Mouse (Mus musculus) natural killer cell, adult 2 months (primary cell): Measurements from ENCODE around the gene Pnrc2.
A peak's percentile ranks its signal among the peaks of the same experiment; 100 is the strongest.

ENCODE experiments used
- DNase-seq, 2 experiments: peaks; one replicate each; pipeline ENCODE4 v3.0.0; 2022; ENCODE audit warnings: low spot score in 2 of 2

Gene Pnrc2

DNA sequence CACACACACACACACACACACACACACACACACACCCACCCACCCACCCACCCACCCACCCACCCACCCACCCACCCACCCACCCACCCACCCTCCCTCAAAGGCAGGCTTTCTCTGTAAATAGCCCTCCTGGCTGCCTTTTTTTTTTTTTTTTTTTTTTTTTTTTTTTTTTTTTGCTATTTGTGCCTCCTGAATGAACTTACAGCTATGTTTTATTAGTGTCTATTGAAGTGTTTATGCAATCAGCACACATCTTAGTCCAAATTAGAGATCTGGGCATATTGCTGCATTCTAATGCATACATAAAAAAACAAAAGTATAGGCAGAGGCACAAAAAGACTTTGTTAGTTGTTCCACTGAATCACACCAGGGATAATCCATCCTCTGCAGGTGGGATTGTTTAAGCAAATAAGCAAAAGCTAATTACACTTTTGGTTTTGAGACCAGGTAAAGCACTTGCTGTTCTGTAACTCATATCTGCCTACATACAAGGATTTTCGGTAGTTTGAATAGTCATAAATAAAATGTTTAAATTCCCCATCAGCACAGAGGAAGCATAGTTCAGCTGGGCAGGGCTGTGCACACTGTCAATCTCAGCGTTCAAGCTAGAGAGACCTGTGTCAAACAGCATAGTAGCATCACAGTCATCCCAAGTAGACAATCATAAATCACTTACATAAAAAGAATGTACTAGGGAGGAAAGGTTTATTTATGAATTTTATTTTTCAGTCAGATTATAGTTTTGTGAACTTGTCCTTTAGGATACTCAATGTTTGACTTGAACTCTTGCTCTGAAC is 3.2 kb downstream of the Pnrc2 start:
- no peak for DNase-seq

DNA sequence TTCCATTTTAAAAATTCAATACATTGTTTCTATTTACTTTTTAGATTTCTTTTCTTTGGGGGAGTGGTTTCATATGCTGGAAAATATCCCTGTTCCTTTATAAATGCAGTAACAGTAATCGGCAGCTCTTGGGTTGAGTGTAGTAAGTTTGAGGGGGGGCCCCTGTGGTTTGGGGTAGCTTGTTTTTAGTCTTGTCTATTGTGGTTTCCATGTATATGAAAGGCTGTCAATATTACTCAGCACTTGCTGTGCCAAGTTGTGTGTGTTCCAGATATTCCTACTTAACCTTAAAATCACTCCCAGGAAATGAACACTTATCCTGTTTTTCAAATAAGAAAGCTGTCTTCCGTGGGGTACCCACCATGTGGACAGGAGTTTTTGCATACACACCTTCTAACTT is 4.7 kb downstream of the Pnrc2 start:
- no peak for DNase-seq

DNA sequence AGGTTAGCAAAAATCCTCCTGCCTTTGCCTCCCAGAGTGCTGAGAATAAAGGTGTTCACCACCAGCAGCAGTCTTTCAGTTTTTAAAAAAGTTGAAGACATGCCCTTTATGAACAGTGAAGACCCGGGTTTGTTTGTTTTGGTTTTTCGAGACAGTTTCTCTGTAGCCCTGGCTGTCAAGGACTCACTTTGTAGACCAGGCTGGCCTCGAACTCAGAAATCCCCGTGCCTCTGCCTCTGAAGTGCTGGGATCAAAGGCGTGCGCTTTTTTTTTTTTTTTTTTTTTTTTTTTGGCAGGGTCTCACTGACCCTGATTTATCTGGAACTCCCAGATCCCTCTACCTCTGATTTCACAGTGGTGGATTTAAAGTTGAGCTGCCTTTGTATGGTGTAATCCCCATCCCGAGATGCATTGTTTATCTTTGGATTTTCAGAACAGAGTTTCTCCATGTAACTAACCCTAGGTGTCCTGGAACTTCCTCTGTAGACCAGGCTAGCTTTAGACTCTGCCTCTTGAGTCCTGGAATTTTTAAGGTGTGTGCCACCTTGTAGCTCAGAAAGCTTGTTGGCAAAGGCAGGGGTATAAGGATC is 16.0 kb downstream of the Pnrc2 start:
- DNase-seq: no peak

DNA sequence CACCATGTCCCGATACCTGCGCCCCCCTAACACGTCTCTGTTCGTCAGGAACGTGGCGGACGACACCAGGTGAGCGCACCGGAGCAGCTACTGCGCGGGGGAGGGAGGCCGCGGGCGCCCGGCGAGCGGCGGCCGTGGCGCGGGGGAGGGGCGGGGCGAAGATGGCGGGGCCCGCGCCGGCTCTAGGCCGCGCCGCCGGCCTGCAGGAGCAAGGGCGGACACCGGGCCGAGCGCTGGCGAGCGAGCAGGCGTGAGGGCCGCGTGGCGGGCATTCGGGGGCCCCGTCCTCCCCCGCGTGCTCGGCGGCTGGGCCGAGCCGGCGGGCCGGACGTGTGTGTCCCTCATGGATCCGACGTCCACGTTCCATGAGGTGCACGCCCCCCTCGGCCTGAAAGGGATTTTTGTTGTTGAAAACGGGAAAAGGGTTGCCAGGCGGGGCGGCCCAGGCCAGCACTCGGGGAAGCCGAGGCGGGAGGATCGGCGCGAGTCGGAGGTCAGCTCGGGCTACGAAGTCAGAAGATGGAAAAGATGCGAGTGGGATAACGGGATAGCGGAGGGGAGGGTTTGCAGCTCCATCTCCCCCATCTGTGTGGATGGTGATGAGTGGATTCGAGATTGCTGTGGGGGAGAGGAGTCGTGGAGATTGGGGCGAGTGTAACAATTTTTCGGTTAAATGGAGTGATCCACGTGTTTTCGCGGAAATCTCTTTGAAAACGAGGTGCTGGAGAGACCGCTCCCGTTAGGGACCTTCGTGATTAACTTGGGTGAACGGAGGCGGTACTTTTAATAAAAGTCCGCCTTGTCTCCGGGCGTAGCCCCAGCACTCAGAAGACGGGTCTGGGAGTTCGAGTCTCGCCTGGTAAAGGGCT is 17.2 kb downstream of the Pnrc2 start:
- DNase-seq: peak in 1 of 2 experiments; percentile 34

DNA sequence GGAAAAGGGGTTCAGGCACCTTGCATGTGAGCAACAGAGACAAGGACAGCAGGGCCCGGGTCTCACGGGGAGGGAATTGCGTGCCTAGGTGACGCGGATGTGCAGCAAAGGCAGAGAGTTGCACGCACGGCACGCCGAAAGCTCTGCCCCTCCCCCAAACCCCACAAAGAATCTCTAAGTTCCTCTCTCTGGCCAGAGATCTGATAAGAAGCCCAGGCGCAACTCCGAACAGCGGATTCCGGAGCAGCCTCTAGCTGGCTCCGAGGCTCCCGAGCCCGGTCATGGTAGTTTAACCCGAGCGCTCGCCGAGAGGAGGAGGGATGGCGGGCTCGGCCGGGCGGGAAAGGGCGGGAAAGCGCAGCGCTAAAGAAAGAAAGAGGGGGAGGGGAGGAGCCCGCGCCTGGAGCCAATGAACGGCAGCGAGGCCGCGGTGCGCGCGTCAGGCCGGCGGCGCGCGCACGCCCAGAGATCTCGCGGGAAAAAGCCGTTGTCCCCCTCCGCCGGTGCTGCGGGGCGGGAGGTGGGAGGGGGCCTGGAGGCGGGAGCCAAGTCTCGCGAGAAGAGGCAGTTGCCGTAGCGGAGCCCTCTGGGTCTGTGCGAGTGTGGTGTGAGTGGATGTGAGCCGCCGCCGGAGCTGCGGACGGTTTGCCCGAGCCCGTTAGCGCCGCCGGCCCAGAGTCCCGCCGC is 18.0 kb downstream of the Pnrc2 start, which contains the start of gene Srsf10:
Gene Srsf10, plus strand, starts transcription at position 212 of the 687 bp plus-strand sequence.
- peak; percentile 93 to 96 for DNase-seq

DNA sequence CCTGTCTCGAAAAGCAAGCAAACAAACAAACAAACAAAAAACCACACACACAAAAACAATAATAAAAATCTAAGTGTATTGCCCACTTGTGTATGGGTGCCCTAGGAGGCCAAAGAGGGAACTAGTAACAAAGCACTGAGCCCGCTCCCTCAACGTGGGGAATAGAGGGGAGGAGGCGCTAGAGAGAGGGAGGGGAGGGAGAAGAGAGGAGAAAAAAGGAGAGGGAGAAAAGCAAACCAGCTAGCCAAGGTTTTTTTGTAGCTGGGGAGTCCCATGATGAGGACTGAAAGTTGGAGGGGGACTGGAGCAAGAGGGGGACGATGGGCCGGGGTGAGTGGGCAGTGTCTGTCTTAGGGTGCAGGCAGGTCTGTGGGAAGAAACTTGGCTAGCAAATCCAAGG is 18.6 kb downstream of the Pnrc2 start:
- DNase-seq: no peak

DNA sequence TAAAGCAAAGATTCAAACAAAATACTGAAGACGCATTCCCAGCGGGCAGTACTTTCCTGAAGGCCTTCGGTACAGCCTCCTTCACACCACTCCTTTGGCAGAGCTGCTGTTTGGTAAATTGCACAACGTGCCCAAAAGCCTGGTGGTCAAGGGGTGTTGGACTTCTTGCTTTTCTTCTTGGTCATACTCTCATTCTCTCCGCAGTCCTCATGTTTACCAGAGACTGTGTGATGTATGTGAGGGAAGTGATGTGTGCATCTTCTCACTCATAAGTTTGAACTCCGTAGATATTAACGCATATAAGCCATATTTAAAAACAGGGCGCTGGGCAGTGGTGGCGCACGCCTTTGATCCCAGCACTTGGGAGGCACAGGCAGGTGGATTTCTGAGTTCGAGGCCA is 19.0 kb downstream of the Pnrc2 start:
- no peak for DNase-seq

DNA sequence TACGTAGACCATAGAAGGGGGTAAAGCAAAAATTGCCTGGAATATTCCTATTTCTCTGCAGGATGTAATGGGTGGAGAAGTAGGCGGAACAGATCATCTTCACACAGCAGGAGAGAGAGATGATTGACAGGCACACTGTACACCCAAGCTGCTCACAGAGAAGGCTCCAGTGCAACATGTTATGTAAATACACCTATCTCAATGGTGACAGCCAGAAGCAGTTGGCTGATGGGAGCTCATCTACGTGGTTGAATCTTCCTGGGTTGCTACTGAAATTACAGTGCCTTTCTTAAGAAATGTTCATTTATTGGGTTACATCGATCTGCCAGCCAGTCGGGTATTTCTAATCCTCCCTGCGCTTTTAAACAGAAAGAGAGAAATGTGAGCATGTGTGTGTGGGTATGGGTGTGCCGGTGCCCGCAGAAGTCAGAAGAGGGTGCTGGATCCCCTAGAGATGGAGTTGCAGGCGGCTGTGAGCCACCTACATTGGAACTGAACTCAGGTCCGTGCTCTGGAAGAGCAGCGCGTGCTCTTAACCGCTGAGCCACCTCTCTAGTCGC is 19.6 kb downstream of the Pnrc2 start:
- no peak for DNase-seq

DNA sequence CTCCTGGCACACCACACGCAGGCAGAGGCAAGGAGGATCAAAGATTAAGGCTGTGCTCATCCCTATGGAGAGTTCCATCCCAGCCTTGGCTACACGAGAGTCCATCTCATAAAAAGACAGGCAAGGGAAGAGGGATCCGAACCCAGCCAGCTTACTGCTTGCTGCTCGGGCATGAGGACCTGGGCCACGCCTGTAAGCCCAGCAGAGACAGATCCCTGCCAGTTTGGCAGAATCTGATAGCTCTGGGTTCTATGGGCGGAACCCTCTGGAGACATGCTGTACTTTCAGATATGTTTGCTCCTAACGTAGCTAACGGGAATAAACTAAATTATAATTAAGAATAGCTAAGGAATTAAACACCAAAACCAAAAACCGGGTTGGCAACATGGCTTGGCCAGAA is 21.7 kb downstream of the Pnrc2 start:
- no peak for DNase-seq

DNA sequence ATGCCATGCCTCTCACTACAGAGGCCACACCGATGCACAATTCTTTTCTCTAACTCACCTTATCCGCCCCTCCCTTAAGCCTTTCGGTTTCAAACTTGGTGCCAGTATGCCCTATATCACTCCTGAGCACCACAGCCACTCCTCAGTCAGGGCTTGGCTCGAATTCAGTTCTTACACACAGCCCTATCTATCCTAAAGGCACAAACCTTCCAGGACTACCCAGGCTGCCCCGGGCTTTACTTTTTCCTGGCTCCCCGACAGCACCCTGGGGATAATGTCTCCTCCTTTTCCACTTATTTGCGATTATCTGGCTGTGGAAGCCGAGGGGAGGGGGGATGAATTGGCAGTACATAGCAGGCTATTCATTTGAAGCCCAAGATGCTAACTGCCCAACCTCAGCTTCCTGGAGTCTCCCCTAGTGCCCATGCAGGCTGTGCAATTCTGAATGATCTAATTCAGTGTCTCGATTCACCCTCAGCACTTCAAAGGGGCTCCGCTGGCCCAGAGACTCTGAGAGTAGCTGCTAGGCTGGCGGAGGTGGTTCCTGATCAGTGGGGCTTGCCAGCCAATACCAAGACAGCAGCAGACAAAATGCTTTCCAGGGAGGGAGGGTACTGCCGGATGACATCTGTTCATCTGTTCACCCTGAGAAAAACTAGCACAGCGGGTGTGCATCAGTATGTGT is 23.1 kb downstream of the Pnrc2 start:
- DNase-seq: no peak

DNA sequence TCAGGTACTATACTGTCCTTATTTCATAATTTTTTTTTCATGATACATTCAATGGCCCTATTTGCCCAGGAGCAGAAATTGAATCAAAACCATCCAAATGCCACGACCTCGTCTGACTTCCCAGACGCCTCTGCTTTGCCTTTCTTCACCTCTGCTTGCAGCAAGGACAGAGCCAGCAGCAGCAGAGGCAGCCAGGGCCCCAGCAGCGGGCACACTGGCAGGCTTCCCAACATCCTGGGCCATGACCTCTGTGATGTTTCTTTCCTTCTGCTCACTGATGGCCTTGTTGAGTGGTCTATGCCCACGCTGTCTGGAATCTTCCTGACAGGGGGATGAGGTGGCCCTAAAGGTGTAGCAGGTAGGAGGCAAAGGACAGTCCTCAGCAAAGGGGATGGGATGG is 26.1 kb downstream of the Pnrc2 start:
- DNase-seq: no peak

DNA sequence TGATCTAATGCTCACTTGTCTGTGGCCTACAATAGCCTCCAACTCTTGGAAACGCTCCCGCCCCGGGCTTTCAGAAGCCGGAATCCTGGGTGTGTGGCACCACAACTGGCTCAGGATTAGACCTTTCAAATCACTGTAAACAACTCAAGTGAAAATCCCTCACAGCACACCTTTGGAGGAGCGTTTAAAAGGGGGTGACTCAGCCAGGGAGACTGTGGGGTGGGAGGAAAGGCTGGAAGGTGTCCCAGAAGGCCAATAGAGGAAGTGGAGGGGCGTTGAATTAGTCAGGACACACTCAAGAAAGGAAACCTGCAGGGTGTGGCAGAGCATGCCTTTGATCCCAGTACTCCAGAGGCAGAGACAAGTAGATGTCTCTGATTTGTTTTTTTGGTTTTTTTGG is 29.2 kb downstream of the Pnrc2 start:
- DNase-seq: no peak

DNA sequence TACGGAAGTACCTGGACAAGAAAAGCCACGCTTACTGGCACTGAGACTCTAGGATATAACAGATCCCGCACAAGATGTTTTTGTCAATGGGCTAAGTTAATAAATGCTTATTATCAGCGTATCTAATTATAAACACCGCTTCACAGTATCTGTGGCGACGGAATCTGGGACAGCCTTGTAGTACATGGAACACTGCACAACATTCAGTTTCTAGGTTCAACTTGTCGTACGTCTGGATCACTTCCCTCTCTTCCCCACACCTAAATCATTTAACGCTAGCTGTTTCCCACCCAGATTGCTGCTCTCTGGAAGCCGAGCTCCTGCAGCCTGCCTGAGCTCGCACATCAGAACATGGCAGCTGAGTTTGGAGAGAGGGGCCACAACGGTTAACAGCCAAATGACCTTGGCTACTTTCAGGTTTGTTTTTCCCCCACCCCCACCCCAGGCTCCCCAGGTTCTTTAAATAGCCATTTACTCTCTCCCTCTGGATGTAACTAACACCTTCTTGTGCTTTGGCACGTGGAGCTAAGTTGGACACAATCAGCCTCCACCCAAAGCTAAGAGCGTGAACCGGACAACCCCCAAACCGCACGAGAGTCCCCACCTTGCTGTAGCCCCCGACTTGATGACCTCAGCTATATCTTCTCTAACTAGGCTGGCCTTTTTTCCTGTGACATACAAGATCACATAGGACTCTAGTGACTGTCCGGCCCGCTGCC is 34.2 kb downstream of the Pnrc2 start:
- DNase-seq: no peak

DNA sequence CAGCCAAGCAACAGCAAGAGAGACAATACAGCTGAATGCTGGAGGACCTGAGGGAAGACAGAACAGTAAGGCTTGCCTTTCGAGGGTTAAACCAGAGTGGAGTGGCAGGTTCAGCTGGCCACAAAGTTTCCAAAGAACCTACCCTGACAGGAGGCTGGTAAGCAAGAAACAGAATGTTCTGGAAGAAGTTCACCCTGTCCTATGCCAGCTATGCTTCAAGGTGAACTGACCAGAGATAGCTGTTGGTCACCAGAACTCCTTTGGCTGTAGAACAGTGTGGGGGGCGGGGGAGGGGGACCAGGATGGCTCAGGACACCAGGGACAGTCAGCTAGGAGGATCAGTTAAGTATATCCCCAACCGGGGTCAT is 34.7 kb downstream of the Pnrc2 start:
- no peak for DNase-seq

DNA sequence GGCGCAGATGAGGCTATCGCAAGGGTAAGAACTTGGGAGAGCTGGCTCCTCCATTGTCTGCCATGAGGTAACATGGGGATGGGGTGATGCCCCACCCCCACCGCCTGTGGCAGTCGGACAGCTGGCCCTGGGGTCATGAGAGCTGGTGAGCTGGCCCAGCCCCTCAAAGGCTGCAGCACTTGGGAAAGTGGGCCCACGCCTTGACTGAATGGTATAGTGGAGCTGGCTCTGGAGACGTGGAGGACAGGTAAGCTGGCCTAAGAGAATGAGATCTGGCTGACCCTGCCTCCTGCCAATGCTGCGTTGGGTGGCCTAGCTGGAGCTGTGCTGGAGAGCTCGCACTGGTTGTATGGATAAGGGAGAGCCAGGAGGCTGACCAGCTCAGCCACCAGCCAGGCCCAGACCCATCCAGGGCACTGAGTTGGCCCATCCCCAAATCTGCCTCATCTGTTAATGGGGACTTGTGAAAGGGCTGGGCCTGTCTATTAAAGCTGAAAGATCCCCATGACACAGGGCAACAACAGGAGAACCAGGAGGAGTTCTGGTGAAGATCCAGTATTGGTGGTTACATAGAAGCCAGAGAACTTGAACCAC is 39.4 kb downstream of the Pnrc2 start:
- DNase-seq: no peak

DNA sequence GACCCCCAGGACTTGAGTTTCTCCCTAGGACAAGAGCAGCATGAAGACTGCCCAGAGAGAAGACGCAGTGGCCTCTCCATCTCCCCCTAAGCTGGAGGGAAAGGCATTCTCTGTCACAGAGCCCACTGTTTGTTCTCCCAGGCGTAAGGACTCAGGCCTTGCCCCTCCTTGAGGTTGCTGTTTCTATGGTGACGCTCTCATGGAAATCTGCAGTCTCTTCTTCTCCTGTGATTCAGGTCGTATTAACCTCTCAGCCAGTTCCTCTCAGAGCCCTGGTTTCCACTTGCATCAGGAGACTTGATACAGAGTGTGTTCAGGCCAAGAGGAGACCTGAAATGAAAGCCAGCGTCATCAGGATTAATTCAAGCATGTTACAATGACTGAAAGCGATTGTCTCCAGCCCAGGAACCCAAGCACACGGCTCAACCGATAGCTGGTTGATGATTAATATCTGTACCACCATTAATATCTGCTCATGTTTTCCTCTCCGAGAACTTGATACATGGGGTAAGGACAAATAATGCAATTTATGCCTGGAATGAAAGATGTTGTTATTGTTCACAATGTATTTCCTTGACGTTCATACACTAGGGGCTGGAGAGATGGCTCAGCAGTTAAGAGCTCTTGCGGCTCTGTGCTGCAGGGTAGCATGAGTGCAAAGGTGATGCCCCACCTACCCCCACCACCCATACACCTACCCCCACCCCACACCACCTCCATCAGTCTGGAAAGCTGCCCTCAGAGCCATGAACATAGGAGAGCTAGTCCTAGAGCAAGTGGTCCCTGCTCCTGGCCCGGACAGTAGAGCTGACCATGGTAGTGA is 40.1 kb downstream of the Pnrc2 start:
- no peak for DNase-seq

DNA sequence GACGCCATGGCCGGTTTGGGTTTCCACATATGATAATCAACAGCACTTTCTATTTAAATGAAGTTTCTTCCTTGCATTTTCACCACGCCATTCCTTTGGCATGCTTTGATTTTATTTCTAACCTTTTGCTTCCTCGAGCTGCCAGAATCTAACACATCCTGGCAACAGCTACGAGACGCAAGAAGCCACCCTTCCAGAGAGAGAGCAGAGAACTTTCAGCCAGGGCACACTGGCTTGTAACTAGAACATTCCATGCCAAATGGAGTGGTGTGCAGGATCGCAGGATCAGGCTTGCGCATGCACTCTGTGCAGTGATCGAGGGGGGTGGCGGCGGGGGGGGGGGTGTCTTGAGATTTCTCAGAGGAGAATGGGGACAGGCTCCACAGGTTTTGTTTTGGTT is 41.6 kb downstream of the Pnrc2 start:
- no peak for DNase-seq

DNA sequence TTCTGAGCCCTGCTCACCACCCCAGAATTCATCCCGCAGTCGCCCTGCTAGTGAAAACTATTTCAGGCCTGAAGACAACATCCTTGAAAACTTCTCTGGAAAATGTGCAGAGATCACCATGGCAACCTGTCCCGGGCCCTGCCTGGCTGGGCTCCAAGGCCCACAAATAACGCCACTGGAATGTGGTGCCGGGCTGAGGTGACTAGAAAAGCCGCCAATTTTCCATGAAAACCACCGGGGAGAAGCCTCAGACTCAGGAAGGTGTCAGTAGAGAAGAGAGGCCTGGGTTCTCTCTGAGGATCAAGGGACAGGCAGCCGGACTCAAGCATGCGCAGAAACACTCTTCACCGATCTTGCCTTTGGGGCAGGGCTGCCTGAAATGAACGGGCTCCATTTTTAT is 45.2 kb downstream of the Pnrc2 start:
- no peak for DNase-seq

DNA sequence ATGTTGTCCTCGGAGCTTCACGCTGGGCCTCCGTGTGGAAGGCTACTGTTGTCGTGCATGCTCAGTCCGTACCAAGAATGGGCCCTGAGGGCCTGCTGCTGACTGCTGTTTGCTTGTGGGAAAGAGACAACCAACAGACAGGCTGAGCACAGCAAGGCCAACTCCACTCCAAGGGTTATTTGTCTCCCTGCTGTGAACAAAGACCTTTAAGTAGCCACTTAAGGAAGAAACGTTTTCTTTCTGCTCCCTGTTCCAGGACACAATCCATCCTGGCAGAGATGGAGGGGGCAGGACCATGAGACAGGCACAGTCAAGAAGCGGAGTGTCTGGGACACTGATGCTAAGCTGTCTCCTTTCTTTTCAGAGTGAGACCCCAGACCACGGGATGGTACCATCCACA is 49.4 kb downstream of the Pnrc2 start:
- DNase-seq: no peak
